ENCODE assay signal across 8 mouse cellular contexts in the genomic region with DNA sequence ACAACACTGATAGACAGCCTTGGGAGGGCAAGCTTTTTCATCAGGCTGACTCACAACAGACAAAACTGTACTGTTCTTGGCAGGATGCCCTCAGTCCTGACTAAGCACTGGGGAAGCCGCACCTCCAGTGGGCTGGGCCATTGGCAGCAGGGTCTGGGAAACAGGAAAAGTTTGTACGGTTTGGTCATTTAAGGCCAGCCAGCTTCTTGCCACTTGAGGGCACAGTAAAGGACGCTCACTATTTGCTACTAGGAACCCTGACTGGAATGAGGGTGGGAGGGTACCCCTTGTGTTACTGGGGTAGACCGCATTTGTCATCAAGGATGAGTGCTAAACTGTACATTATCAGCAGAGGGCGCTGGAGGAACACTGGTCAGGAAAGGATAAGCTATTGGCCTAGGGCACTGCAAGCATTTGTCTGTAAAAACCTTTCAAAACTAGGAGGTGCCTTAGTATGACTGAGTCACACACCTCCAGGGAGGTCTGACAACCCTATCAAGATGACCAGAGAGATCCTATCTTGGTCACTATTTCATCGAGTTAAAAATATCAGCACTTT. TPM values are rescaled to one million over a fixed set of nuclear protein-coding genes. Genes with fewer than 3 reads are reported as not detected.
DNase-seq lines count a peak whose midpoint lies in the region; ATAC-seq lines count a peak whose summit lies in the region.

No protein-coding gene starts in this region.

- H3K4me2 ChIP-seq in hindbrain, embryonic 12.5 days (replicated peaks): no peak overlapping the region

- H3K9me3 ChIP-seq in hindbrain, embryonic 12.5 days (replicated peaks): no peaks in the 10 kb centered on the region

- H3K27me3 ChIP-seq in hindbrain, embryonic 12.5 days: no peaks in the 10 kb centered on the region

- no peak overlapping the region for H3K9ac ChIP-seq in hindbrain, embryonic 12.5 days

- H3K4me1 ChIP-seq in hindbrain, embryonic 12.5 days: peaks cover 8% of the 10 kb centered on the region; the same call in 1 of the 2 replicates

- 53% methylated on average over 6 of the region's 6 CpGs for WGBS in hindbrain, embryonic 12.5 days

- DNase-seq in Muller cell, postnatal 12 days (ENCODE audit: inconsistent ontology term): peak; percentile 99
- peak; percentile 87 for DNase-seq in cerebellum, adult 9-11 months
- peak; percentile 77 to 84 for DNase-seq in frontal cortex, postnatal 10 days (ENCODE audit: low spot score in 2 of 2)
- peak; percentile 91 to 95 for DNase-seq in layer of hippocampus, postnatal 14 days (ENCODE audit: low spot score in 2 of 2)
- peak; percentile 95 for DNase-seq in lung, postnatal 25 days (ENCODE audit: low spot score)
- peak; percentile 91 for DNase-seq in retina, embryonic 14.5 days (ENCODE audit: low spot score)
- peak; percentile 87 for DNase-seq in thymus, postnatal 4 days

- no peak overlapping the region for H3K4me3 ChIP-seq in hindbrain, embryonic 12.5 days

- H3K27ac ChIP-seq in hindbrain, embryonic 12.5 days: no peak overlapping the region

- peaks cover 13% of the 10 kb centered on the region for H3K36me3 ChIP-seq in hindbrain, embryonic 12.5 days

- peak; percentile 72; the same call in 1 of the 2 replicates for ATAC-seq in hindbrain, embryonic 12.5 days (ENCODE audit: low FRiP score)

RNA-seq across cellular contexts. Expression of gene Cdh15, which starts 58.8 kb away (rescaled TPM):
- polyA plus RNA-seq in hindbrain, embryonic 12.5 days (2016; fragmentation: Nextera tagmentation; extraction: Ambion mirVana): 1.9 and 6.1 TPM in 2 replicates
- total RNA-seq in layer of hippocampus, postnatal 14 days (2021): 1 to 10 TPM in 1 of 2 experiments, under 1 TPM in 1; 0.93 to 1.2 TPM
